Mouse (Mus musculus) hindbrain, postnatal 0 days (tissue): ENCODE measurements around the gene Drd4. TPM values are rescaled to one million over a fixed set of nuclear protein-coding genes. Genes with fewer than 3 reads are reported as not detected.

Source experiments
- ATAC-seq: fragments of 200-750 bp; cut with Nextera tagmentation; 2 replicates; pipeline ENCODE4 v1.8.0; 2017; ENCODE audit warnings: mild to moderate bottlenecking, moderate TSS enrichment, moderate library complexity
- DNase-seq: peaks from one replicate; pipeline ENCODE4 v3.0.0-alpha.2; 2015; ENCODE audit warnings: low spot score
- H3K27ac ChIP-seq: fragments of 300-500 bp; sonication (generic); 2 replicates; pipeline ENCODE4 v1.5.1; 2014; ENCODE audit warnings: mild to moderate bottlenecking
- H3K27me3 ChIP-seq: fragments of 300-500 bp; sonication (generic); 2 replicates; pipeline ENCODE4 v1.6.1; 2014; ENCODE audit warnings: low read length, mixed read lengths; ENCODE audit not compliant: insufficient read depth
- H3K36me3 ChIP-seq: fragments of 300-500 bp; sonication (generic); 2 replicates; pipeline ENCODE4 v1.6.1; 2014; ENCODE audit warnings: low read length, mixed read lengths; ENCODE audit not compliant: insufficient read depth
- H3K4me1 ChIP-seq: fragments of 300-500 bp; sonication (generic); 2 replicates; pipeline ENCODE4 v1.6.1; 2014; ENCODE audit warnings: antibody characterized with exemption, low read length, mixed read lengths; ENCODE audit not compliant: insufficient read depth
- H3K4me2 ChIP-seq: fragments of 300-500 bp; sonication (generic); 2 replicates; pipeline ENCODE4 v1.6.1; 2014; ENCODE audit warnings: low read depth, mild to moderate bottlenecking, low read length, moderate library complexity, mixed read lengths
- H3K4me3 ChIP-seq: fragments of 300-500 bp; sonication (generic); 2 replicates; pipeline ENCODE4 v1.5.1; 2014; ENCODE audit warnings: low read length
- H3K9ac ChIP-seq: fragments of 300-500 bp; sonication (generic); replicated peaks from 2 replicates; pipeline ENCODE4 v1.6.1; 2014; ENCODE audit warnings: mild to moderate bottlenecking, low read length, moderate library complexity, mixed read lengths
- H3K9me3 ChIP-seq: fragments of 300-500 bp; sonication (generic); 2 replicates; pipeline ENCODE4 v1.6.1; 2016; ENCODE audit warnings: low read length, mixed read lengths
- CTCF ChIP-seq: IDR thresholded peaks from 2 replicates; pipeline ENCODE4 v1.5.1; 2016; ENCODE audit warnings: antibody characterized with exemption, control low read depth, low read depth
- WGBS: fragments of 180-500 bp; shearing (Covaris S2); extraction: QIAGEN DNeasy Blood & Tissue Kit; methylation state at CpG from one replicate; pipeline ENCODE4 v1.1.7; 2014; 5-methylcytosine and 5-hydroxymethylcytosine counted together
- polyA plus RNA-seq: library from polyadenylated mRNA; unstranded; fragments of >200 nt; fragmentation: Nextera tagmentation; extraction: Ambion mirVana; gene quantifications from 2 replicates; pipeline ENCODE4 v1.2.1, GENCODE M21; 2015
- total RNA-seq: library from RNA; depleted of rRNA; stranded (reverse); fragments of >200 nt; gene quantifications from 2 replicates; pipeline ENCODE4 v1.2.3, GENCODE M21; 2014

Gene Drd4
- total and polyA plus RNA-seq, 2 experiments from 2014 or later, result 0.73 to 0.94 TPM

DNA sequence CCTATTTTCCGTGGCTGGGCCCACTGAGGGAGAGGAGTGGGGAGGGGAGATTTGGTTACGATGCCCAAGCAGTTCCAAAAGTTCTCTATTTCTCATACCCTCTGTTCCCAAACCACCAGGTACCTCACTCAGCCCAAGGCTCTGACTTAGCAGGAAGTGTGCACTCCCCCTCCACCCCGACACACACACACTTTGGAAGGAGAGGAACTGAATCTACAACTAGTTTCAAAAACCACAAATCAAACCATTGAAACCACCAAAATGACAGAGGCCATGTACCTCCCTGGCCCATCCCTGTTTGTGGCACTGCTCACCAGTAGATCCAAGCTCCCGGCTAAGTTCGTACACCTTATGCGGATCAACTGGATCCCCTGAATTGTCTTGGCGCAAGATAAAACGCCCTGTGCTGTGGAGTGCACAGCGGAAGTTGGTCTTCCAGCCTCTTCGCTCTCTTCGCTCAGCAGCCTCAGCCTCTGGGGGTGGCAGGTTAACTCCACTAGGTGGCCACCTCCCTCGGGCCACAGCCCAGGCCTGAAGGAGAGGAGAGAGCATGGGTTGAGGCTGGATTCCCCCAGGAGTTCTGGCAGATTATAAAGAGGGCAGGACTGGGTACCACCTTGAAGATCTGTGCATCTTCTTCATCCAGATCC is 26.9 kb upstream of the Drd4 start:
- no peaks in the 10 kb centered on the region for H3K9me3 ChIP-seq
- 40% methylated on average over 12 of the region's 12 CpGs for WGBS
- H3K9ac ChIP-seq, result no peak overlapping the region
- H3K27me3 ChIP-seq, result no peaks in the 10 kb centered on the region
- peaks cover 41% of the 10 kb centered on the region for H3K36me3 ChIP-seq
- peak; percentile 52; the same call in 1 of the 2 replicates for ATAC-seq
- no peak overlapping the region for H3K4me3 ChIP-seq
- peak; percentile 36 for DNase-seq
- H3K27ac ChIP-seq, result no peak overlapping the region
- peak; percentile 61 for TF ChIP-seq CTCF
- H3K4me2 ChIP-seq, result peak overlapping the region; percentile 61; the same call in 1 of the 2 replicates
- no peaks in the 10 kb centered on the region for H3K4me1 ChIP-seq

GRCm38 (mm10) chr7:141265411-141265738 is 26.4 kb upstream of the Drd4 start:
- Histone ChIP-seq H3K9me3 (no peaks in the 10 kb centered on the region), H3K36me3 (peaks cover 36% of the 10 kb centered on the region), H3K4me2 (peak overlapping the region; percentile 61), H3K4me1 (no peaks in the 10 kb centered on the region), H3K27ac (no peak overlapping the region), H3K9ac (no peak overlapping the region), H3K27me3 (no peaks in the 10 kb centered on the region), H3K4me3 (no peak overlapping the region)
- DNase-seq, result no peak
- TF ChIP-seq CTCF, result no peak; the same call in 1 of the 2 replicates
- no peak for ATAC-seq
- WGBS, result 34% methylated on average over 11 of the region's 11 CpGs

GRCm38 (mm10) chr7:141265739-141266561 is 25.9 kb upstream of the Drd4 start, which contains the start of gene Irf7:
Gene Irf7, minus strand, starts transcription at chr7:141266481.
- ATAC-seq (peak; percentile 58; the same call in 1 of the 2 replicates), DNase-seq (peak; percentile 40)
- peaks cover 31% of the 10 kb centered on the region for H3K36me3 ChIP-seq
- no peaks in the 10 kb centered on the region for H3K4me1 ChIP-seq
- H3K4me2 ChIP-seq, result peak within 1 kb of the TSS; percentile 61
- no peak for TF ChIP-seq CTCF
- no peaks in the 10 kb centered on the region for H3K27me3 ChIP-seq
- peak within 1 kb of the TSS; percentile 36 for H3K4me3 ChIP-seq
- no peak within 1 kb of the TSS for H3K27ac ChIP-seq
- H3K9ac ChIP-seq, result peak within 1 kb of the TSS; percentile 35
- H3K9me3 ChIP-seq, result no peaks in the 10 kb centered on the region
- WGBS, result 13% methylated on average over 25 of the region's 25 CpGs

- DNase-seq (no peak), ATAC-seq (no peak)
- no peak overlapping the region for H3K9ac ChIP-seq
- no peaks in the 10 kb centered on the region for H3K4me1 ChIP-seq
- TF ChIP-seq CTCF, result no peak
- no peaks in the 10 kb centered on the region for H3K27me3 ChIP-seq
- H3K27ac ChIP-seq, result no peak overlapping the region
- no peak overlapping the region for H3K4me2 ChIP-seq
- H3K9me3 ChIP-seq, result no peaks in the 10 kb centered on the region
- H3K36me3 ChIP-seq, result peaks cover 4% of the 10 kb centered on the region; the same call in 1 of the 2 replicates
- WGBS, result 79% methylated on average over 24 of the region's 24 CpGs
- H3K4me3 ChIP-seq, result no peak overlapping the region
These were observed 23.1 kb upstream of the Drd4 start for GRCm38 (mm10) chr7:141268466-141269272.

- H3K9ac ChIP-seq, result no peak overlapping the region
- ATAC-seq, result no peak
- H3K27me3 ChIP-seq, result no peaks in the 10 kb centered on the region
- no peak overlapping the region for H3K4me2 ChIP-seq
- no peak for DNase-seq
- no peaks in the 10 kb centered on the region for H3K36me3 ChIP-seq
- no peaks in the 10 kb centered on the region for H3K9me3 ChIP-seq
- TF ChIP-seq CTCF, result no peak
- no peak overlapping the region for H3K4me3 ChIP-seq
- no peak overlapping the region for H3K27ac ChIP-seq
- no peaks in the 10 kb centered on the region for H3K4me1 ChIP-seq
- WGBS, result 84% methylated on average over 14 of the region's 14 CpGs
These were observed 22.6 kb upstream of the Drd4 start for GRCm38 (mm10) chr7:141269273-141269545.

DNA sequence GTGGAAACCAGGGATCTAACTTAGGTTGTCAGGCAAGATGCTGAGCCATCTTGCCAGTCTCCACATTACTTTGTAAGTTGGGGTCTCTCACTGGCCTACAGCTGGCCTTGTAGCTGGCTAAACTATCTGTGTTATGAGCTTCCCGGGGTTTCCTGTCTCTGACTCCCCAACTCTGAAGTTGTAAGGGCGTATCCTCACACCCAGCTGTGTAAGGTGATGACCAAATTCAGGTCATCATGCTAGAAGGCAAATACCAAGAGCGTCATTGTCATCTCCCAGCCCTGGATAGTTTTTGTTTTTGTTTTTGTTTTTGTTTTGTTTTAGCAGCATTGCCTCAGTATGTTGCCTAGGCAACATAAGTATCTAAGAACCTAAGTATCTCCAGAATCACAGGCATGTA is 21.2 kb upstream of the Drd4 start:
- Histone ChIP-seq H3K27ac (no peak overlapping the region), H3K4me3 (no peak overlapping the region), H3K9ac (no peak overlapping the region), H3K27me3 (no peaks in the 10 kb centered on the region), H3K4me2 (no peak overlapping the region), H3K36me3 (no peaks in the 10 kb centered on the region), H3K9me3 (no peaks in the 10 kb centered on the region), H3K4me1 (no peaks in the 10 kb centered on the region)
- no peak for ATAC-seq
- DNase-seq, result no peak
- 85% methylated on average over 3 of the region's 3 CpGs for WGBS
- no peak for TF ChIP-seq CTCF
